Mouse (Mus musculus): ENCODE data around the gene Sbf2. TPM values are rescaled to one million over a fixed set of nuclear protein-coding genes. Genes with fewer than 3 reads are reported as not detected.
A peak's percentile ranks its signal among the peaks of the same experiment; 100 is the strongest.
"Not testable (repeated sequence)": the region's sequence is repeated elsewhere in the genome, so short reads cannot be mapped to it uniquely, and the experiment has no call there.

Gene Sbf2
- total RNA-seq, 2 experiments from 2014 or later = 11.2 to 12.4 TPM

GRCm38 (mm10) chr7:110631136-110631888 is 16.6 kb upstream of the Sbf2 start:
- no peak for DNase-seq

DNA sequence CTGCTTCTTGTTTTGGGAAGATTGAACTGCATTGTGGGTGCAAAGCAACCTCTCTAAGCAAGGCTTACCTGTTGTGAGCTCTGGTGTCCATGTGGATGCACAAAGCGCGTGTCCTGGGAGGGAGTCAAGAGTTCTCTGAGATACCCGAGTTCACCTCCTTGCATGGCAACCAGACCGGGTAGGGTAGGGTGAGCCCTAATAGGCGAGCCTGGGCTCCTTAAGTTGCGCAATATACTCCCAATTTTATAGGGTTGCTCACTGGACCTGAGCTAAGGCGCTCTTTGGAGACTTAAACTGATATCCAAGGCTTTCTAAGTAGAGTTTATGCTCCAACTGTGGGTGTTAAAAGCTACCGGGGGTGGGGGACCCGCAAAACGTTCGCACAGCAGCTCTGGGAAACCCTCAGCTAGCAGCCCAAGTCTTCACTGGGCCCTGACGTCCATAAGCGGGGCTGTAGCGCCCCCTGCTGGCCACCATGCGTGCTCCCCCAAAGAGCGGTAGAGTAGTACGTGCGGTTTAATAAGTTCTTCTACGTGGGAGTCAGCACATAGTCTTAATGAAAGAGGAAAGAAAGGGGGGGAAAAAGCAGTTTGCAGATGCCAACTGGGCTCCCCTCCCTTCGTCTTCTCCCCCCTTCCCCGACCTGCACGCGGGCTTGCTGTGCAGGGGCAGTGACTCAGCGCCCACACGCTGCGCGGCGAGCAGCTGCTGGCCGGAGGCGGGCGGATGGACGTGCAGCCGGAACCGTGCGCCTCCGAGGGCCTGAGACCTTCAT is 15.4 kb upstream of the Sbf2 start:
- peak; percentile 78 for DNase-seq

DNA sequence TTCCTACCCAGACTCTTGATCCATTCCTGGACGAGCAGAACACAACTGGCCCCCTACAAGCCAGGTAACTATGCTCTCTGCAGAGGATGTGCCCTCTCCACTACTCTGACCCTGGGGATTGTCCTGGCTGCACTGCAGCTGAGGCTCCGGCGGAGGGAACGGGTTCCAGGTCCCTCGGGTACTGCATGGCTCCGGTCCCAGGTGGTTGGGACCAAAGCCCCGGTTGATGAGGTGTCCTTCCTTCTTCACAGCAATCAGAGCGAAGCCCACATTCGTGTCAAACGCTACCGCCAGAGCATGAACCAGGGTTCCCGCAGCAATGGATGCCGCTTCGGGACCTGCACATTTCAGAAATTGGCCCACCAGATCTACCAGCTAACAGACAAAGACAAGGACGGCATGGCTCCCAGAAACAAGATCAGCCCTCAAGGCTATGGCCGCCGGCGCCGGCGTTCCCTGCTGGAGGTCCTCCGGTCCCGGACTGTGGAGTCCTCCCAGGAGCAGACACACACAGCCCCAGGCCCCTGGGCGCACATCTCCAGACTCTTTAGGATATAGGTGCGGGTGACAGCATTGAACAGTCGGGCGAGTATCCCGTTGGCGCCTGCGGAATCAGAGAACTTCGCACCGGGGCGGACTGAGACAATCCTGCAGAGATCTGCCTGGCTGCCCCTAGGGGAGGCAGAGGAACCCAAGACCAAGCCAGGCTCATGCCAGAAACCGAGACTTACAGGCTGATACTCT is 14.1 kb upstream of the Sbf2 start:
- peak; percentile 58 for DNase-seq

DNA sequence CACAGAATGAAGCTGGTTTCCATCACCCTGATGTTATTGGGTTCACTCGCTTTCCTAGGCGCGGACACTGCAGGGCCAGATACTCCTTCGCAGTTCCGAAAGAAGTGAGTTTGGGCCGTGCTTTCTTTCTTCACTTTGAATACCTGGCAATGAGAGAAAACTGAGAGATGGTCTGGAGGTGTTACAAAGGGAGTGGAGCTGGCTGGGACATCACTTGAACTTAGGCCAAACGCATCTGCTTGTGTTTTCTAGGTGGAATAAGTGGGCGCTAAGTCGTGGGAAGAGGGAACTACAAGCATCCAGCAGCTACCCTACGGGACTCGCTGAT is 13.5 kb upstream of the Sbf2 start:
- no peak for DNase-seq

GRCm38 (mm10) chr7:110627486-110628272 is 13.0 kb upstream of the Sbf2 start, which contains the start of gene Adm:
Gene Adm (plus strand): TSS chr7:110627661.
- peak; percentile 82 for DNase-seq

GRCm38 (mm10) chr7:110627099-110627482 is 12.4 kb upstream of the Sbf2 start:
- DNase-seq = no peak

- no peak for DNase-seq
These were observed 11.7 kb upstream of the Sbf2 start for GRCm38 (mm10) chr7:110626186-110627098.

DNA sequence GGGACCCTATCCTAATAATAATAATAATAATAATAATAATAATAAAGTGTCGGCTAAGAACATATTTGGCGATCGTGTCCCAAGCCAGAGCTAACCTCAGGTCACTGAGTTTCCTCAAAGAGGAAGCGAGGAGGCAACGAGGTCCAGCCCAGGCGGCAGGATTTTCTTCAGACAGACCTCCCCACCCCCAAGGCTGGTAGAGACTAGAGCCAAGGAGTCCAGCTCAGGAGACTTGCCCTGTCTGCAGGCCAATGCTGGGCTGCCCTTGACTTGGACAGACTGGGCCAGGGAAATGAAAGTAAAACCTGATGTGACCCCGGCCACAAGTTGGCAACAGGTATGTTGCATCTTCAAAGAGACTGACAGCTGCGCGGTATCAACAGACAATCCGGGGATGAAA is 10.8 kb upstream of the Sbf2 start:
- no peak for DNase-seq

- no peak for DNase-seq
These were observed 10.2 kb upstream of the Sbf2 start for GRCm38 (mm10) chr7:110624961-110625360.

DNA sequence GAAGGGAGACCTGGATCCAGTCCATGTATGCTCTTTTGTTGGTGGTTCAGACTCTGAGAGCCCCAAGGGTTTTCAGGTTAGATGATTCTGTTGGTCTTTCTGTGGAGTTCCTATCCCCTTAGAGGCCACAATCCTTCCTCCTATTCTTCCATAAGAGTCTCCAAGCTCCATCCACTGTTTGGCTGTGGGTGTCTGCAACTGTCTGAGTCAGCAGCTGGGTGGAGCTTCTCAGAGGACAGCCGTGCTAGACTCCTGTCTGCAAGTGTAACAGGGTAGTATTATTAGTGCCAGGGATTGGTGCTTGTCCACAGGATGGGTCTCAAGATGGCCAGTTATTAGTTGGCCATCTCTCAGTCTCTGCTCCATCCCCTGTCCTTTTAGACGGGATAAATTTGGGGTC is 9.3 kb upstream of the Sbf2 start:
- no peak for DNase-seq

GRCm38 (mm10) chr7:110619086-110619611 is 4.4 kb upstream of the Sbf2 start:
- DNase-seq = no peak

DNA sequence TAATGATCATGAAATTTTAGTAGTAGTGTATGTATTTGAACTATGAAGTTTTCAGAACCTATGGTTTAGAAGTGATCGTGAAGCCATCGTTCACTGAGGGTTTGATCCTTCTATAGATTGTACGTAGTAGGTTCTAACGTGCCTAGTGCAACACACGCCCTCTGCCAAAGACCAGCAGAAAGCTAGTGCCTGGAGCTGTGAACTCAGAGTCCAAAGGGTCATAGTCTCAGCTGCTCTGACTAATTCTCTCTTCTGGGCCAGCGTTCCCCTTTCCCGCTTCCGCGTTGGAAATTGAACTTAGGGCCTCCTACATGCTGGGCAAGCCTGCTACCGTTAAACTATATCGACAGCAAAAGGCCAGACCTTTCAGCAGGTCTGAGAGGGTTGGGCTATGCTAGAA is 1.1 kb upstream of the Sbf2 start:
- no peak for DNase-seq

GRCm38 (mm10) chr7:110615151-110615631 is 469 bp upstream of the Sbf2 start:
- DNase-seq = peak; percentile 61

DNA sequence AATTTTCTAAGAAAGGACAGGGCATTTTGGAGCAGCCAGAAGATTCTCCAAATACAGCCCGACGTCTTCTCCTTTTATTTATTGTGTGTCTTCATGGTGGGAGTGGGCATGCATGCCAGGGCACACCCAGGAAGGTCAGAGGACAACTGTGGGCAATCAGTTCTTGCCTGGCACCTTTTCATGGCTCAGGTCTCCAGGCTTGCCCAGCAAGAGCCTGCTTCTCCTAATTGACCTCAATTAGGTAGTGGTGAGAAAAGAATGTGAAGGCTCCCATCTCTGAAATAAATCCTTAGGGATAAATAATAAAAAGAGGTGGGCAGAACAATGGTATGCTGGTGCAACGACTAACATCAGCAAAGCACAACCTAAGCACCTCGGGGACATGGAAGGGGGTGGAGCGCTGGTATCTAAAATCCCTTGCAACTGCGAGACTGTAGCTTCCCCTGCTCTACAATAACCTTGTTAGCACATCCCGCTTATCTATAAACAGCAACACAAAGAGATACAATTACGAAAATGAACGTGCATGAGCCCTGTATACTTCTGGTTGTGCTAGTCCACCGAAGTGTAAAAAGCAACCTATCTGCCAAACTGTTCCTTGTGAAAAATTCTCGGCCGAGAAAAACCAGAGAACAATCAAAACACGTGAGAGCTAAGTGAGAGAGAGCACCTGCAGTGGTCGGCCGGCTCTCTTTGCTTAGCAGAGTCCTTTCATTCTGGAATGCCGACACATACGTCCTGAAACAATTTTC is 1.2 kb downstream of the Sbf2 start:
- no peak for DNase-seq

DNA sequence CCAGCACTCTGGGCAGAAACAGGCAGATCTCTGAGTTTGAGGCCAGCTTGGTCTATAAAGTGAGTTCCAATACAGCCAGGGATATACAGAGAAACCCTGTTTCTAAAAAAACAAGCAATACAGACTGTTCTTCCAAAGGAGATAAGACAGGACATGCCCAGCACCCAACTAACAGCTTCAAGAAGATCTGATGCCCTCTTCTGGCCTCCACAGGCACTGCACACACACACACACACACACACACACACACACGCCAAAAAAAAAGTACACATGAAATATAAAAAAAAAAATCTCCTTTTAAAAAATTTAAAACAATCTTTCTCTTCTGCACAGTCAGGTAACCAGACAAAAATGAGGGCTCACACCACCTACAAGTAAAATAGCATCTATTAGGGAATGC is 7.8 kb downstream of the Sbf2 start:
- no peak for DNase-seq

DNA sequence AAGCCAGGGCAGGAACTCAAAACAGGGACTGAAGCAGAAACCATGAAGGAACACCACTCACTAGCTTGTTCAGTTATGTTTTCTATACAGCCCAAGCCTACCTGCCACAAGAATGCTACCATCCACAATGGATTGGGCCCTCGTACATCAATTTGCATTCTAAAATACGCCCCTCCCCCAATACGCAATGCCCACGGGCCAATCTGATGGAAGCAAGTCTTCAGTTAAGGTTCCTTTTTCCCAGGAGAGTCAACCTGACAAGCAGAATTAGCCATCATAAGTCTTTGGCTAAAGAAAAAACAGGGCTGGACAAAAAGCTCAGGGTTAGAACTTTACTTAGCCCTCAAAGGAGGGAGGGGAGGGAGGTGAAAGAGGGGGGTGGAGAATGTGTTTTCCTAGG is 9.2 kb downstream of the Sbf2 start:
- no peak for DNase-seq

DNA sequence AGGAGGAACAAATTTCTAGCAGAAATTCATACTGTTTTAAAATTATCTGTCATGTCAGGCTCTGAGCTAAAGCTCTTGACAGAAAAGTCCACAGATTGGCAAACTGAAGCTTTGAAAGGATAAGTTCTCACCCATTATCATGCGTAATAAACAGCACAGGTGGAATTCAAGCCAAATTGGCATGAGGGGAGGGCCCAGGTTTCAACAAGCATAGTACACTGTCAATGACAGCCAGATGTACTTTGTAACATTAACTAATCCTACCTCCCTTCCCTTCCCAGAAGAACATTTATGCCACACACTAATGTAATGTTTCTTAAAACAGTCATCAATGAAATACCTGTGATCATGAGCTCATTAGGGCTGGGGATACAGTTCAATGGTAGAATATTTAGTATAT is 17.6 kb downstream of the Sbf2 start:
- no peak for DNase-seq

DNA sequence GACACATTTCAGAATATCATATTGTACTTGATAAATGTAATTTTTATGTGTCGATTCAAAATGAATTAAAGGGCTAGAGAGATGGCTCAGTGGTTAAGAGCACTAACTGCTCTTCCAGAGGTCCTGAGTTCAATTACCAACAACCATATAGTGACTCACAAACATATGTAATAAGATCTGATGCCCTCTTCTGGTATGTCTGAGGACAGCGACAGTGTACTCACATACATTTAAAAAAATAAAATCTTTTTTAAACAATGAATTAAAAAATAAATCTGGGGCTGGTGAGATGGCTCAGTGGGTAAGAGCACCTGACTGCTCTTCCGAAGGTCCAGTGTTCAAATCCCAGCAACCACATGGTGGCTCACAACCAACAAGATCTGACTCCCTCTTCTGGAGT is 20.7 kb downstream of the Sbf2 start:
- DNase-seq = not testable (repeated sequence)

DNA sequence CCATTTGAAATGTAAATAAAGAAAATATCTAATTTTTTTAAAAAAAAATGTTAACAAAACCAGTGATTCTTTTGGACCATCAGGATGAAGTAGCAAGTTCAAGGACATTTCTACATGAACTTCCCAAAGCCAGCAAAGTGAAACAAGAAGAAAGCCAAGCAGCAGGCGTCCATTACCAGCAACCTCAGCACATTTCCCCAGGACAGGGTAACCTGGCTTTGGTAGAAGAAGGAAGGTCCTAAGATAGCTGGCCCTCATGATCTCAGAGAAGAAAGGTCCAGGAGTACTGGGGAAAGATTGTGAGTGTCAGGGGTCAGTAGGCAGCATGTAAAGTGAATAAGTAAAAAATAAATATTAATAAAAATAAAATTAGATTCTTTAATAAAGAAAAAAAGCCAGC is 27.0 kb downstream of the Sbf2 start:
- DNase-seq = no peak

DNA sequence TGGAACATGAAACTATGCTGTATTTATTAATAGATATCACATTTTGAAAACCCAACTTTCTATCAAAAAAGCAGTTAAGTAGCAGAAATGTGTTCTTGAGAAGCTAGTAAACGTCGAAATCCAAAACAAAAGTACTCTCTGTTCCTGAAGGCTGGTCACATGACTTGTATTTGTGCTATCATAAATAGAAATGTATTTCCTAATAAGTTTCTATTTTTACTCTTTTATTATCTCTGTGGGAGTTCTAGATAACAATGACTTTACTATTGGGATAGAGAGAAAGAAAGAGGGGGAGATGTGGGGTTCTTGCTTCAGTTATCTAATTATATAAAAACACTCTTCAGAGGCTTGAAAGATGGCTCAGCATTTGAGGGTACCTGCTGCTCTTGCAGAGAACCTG is 29.5 kb downstream of the Sbf2 start:
- DNase-seq = no peak

Data from gastrocnemius, postnatal 25 days (tissue).